Mouse (Mus musculus) retina, postnatal 1 day (tissue): ENCODE data around the gene Rnf151.
A peak's percentile ranks its signal among the peaks of the same experiment; 100 is the strongest.

Experiments used
- DNase-seq: peaks from one replicate; pipeline ENCODE4 v3.0.0-alpha.2; 2012

Gene Rnf151

DNA sequence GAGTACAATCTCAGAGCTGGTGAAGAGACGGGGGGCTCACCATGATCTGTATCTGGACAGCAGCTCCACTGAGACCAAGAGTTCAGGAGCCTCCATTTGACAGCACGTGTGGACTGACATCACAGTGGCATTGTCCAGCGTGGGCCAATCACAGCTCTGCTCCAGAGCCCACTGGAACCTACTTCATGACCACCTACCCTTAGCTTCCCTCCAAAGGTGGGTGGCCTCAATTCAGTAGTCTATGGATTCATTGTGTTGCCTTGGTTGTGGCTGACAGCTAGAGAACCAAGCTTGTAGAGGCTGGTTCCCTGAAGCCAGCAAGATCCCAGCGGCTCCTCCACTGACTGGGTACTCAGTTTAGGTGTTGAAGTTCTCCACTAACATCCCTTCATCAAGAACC is at the start of gene Rnf151, which contains the start of gene Rps2:
Gene Rnf151, minus strand, starts transcription at position 121 of the 400 bp plus-strand sequence.
Gene Rps2, plus strand, starts transcription at position 174 of the 400 bp plus-strand sequence.
- no peak for DNase-seq

DNA sequence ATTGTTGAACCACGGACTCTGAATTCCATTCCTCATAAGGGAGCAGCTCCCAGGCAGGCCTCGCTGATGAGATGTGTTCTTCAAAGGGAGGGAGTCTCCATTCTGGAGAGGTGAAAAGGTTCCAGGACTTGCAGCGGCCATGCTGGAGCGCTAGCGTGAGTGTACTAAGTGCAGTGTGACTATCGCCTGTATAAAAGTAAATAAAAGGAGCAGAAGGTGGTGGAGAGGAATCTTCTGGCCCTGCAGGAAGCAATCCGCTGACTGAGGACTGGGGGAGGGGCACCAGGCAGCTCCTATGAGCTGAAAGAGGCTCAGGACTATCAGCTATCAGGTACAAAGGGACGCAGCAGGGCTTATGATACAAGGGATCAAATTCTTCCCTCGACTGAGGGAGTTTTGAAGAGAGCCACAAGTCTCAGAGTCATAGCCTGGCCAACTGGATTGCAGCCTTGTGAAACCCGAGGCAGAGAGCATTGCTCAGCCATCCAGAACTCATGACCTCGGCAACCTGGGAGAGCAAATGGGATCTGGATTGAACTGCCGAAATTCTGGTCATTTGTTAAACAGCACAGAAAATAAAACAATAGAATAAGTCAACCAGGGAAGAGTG is 48.5 kb upstream of the Rnf151 start:
- DNase-seq: no peak

DNA sequence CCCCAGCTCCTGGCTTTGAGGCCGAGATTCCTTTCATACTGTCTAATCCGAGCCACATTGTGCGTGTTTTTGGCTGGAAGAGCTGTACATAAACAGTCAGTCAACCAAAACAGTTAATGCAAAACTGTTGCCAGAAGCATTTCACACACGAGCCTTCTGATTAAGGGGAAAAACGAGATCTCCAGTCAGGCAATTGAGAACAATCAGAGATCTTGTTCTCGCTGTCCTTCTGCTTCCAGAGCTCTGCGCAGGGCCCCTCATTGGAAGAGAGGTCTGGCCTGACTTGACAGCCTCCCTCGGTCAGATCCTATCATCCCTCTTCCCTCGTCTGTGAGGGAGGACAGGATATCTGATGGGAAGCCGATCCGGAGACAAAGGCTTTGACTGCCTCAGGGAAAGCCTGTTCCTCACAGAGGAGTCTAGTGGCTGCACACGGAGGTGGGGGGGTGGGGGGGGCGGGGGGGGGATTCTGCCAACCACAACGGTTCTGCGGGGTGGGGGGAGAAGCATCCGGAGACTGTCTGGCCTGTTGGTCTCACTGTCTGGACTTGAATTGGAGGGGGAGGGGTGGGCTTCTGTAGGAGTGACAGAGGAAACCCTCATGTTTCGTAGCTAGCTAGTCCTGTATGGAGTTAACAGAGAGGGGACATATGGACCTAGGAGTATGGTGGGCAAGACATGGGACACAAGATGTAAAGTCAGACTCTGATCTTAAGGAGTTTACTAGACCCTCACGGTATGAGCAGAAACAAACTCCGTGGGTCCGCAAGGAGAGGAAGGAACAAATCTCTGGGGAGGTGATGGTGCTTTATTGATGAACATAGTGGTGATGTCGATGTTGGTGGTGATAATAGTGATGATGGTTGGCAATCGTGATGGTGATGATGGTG is 47.4 kb upstream of the Rnf151 start:
- peak; percentile 47 for DNase-seq

GRCm38 (mm10) chr17:24761121-24761520 is 43.3 kb upstream of the Rnf151 start:
- no peak for DNase-seq

DNA sequence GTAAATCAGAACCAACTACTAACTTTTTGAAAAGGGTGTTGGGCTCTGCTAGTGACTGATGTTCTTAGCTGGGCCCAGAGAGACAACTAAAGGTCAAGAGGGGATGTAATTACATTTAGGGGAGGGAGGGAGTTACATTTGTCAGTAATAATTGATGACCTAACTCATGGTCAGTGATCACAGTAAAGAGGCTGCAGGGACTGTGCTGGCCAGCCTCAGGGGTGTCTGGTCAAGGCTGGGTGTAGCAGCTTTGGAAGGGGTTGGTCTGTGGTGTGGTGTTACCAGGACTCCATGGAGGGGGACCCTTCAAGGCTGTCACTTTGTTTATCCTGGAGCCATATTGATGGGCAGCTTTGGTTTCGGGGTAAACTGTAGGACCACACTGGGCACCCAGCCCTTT is 39.5 kb upstream of the Rnf151 start:
- DNase-seq: no peak

DNA sequence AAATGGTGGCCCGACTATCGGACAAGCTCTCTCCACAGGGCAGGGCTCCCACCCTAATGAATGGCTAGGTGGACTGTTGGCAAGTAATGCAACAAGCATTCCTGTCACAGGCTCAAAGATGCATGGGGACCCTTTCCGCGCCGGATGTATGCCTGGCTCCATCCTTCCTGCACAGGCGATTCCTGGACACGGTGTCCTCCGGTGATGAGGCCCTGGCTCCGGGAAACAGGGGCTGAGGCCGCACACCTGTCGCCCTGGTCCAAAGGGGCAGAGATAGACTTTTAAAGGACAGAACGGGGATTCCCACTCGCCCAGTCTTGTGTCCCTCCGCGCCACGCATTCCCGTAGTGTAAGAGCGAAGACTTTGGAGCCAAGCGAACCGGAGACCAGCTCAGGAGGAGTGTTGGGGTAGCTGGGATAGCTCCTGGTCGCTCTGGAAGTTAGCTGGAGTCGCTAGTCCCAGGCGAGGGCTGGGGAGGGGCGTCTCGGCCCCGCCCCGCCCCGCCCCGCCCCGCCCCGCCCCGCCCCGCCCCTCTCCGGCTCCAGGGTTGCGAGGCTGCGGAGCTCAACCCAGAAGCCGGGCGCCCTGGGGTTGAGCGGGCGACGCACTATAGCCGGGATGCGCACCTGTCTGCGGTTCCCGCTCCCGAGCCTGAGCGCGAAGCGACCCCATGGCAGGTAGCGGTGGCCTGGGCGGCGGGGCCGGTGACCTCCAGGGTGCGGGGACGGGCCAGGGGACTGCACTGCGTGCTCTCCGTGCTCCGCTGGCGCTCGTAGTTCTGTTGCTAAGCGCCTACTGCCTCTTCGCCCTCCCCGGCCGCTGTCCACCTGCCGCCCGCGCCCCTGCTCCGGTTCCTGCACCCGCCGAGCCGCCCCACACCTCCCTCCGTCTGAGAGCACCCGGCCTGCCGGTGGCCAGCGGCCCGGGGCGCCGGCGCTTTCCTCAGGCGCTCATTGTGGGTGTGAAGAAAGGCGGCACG is 34.8 kb upstream of the Rnf151 start, which contains the start of gene Hs3st6:
Gene Hs3st6, plus strand, starts transcription at position 574 of the 980 bp plus-strand sequence.
- peak; percentile 62 for DNase-seq

GRCm38 (mm10) chr17:24751528-24751927 is 33.7 kb upstream of the Rnf151 start:
- no peak for DNase-seq

DNA sequence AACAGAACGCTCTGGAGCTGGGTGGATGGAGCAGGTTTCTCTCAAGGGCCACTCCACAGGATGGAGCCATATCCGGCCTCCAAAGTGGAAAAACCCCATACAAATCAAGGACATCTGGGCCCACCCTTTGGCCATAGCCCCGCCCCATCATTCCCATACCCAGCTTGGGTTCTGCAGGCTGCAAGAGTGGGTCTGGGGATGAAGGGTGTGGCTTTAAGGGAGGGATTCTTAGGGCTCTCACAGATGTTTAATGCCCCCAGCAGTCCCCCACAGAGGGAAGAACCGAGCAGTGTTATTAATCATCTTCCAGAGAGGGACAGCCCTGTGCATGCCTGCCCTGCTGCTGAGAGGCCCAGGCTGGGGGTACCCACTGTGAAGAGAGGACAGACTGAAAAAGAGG is 29.1 kb upstream of the Rnf151 start:
- DNase-seq: no peak

GRCm38 (mm10) chr17:24745526-24746497 is 27.9 kb upstream of the Rnf151 start:
- DNase-seq: peak; percentile 92

- DNase-seq: no peak
Measured at GRCm38 (mm10) chr17:24744381-24744780, 26.5 kb upstream of the Rnf151 start.

- DNase-seq: no peak
Measured at GRCm38 (mm10) chr17:24743896-24744295, 26.0 kb upstream of the Rnf151 start.

DNA sequence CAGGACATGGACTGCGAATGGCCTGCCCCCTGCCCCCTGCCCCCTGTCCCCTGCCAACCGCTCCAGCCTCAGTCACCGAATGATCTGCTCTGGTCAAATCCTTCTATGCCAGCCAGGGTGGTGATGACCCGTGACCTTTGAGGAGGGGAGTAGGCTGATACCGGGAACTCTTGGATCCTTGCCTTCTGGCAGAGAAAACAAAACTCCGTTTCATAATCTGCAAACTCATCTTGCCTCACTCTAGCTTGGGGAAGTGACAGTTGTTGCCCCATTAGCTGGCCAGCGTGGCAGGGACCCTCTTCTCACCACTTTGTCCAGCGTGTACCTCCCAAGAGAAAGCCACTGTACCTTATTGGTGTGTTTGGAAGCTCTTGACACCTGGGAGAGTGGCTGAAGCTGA is 24.4 kb upstream of the Rnf151 start:
- no peak for DNase-seq

- no peak for DNase-seq
Measured at GRCm38 (mm10) chr17:24739926-24740325, 22.1 kb upstream of the Rnf151 start.

DNA sequence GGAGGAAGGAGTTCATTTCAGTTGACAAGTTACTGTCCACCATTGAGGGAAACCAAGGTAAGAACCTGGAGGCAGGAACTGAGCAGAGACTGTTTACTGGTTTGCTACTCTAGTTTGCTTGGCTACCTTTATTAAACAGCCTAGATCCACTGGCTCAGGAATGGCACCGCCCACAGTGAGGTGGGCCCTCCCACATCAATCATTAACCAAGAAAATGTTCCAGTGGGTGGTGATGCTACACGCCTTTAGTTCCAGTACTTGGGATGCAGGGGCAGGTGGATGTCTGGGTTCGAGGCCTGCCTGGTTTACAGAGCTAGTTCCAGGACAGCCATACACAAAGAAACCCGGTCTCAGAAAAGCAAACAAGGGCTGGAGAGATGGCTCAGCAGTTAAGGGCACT is 20.4 kb upstream of the Rnf151 start:
- no peak for DNase-seq

DNA sequence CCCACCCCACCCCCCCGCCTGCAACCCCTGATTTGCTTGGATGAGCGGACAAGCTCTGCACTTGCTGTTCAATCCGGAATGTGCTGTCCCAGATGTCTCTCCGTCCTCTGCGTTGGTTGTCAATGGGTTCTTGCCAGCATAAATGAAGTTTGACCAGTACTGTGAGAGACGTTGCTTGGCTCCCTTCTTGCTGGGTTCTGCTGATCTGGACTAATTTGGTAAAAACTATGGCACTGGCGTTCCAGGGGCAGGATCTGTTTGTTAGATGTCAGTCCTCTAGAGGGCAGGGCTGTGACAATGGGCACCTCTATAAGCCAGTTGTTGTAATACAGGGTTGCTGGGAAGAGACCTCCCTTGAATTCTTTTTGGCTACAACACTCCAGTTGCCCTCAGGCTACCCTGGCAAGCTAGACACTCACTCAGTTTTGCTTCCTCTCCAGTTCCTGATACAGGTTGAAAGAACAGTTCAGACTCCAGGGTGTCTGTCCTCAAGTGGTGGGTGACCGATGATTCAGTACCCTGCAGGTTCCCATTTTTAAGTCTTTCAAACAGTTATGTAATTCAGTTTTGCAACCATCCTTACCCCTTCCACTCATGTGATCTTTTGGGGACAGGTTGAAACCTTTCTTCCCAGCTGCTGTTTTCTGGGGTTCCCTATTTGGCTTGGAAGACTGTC is 19.4 kb upstream of the Rnf151 start:
- no peak for DNase-seq

GRCm38 (mm10) chr17:24736330-24737051 is 18.6 kb upstream of the Rnf151 start, which contains the start of gene Msrb1:
TSS of gene Msrb1 (plus strand) at chr17:24736642.
- peak; percentile 99 for DNase-seq

- DNase-seq: no peak
Measured at GRCm38 (mm10) chr17:24735446-24735845, 17.6 kb upstream of the Rnf151 start.

DNA sequence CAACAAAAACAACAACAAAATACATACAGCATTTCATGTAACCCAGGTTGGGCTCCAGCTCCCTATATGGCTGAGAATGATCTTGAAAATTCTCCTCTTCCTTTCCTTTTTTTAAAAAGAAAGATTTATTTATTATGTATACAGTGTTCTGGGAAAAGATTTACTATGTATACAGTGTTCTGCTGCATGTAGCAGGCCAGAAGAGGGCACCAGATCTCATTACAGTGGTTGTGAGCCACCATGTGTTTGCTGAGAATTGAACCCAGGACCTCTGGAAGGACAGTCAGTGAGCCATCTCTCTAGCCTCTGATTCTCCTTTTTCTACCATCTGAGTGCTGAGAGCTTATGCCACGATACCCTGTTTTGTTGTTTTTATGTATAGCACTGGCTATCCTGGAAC is 16.6 kb upstream of the Rnf151 start:
- no peak for DNase-seq

GRCm38 (mm10) chr17:24733434-24734050 is 15.7 kb upstream of the Rnf151 start:
- DNase-seq: no peak
